Mouse (Mus musculus): ENCODE data around the gene Itgad. TPM values are rescaled to one million over a fixed set of nuclear protein-coding genes. Genes with fewer than 3 reads are reported as not detected.
"Not testable (repeated sequence)": the region's sequence is repeated elsewhere in the genome, so short reads cannot be mapped to it uniquely, and the experiment has no call there.

The Itgad gene
- polyA plus RNA-seq, 1 experiment = 0.13 TPM

DNA sequence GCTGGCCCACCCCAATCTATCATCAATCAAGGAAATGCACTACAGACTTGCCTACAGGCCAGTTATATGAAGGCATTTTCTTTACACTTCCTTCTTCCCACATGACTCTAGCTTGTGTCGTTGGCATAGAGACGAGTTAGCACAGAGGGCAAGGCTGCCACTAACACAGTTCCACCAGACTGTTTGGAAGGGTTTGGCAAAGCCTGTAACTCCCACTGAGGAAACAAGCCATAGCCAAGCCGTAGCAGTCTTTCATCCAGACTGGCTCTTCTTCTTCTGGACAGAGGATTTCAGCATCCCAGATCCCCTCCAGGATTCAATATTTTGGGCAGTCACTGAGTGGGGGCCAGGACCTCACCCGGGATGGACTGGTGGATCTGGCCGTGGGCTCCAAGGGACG lies 14.6 kb upstream of the Itgad start:
- Histone ChIP-seq H3K36me3 (ENCODE audit: control insufficient read depth, insufficient read depth) (no peaks in the 10 kb centered on the region), H3K4me3 (no peak overlapping the region), H3K79me2 (ENCODE audit: control insufficient read depth, insufficient read depth) (no peaks in the 10 kb centered on the region), H3K27me3 (ENCODE audit: control insufficient read depth, insufficient read depth, insufficient read length) (peaks cover 63% of the 10 kb centered on the region), H3ac (ENCODE audit: control insufficient read depth, insufficient read length) (no peak overlapping the region), H3K4me2 (ENCODE audit: low read depth) (no peak overlapping the region)
- TF ChIP-seq MYOD1 (IDR thresholded peaks at IDR 0.05; ENCODE audit: control insufficient read depth in 1 of 3, insufficient read length in 2 of 3, low read depth in 2 of 3) = no peak
- TF ChIP-seq TCF12 (IDR thresholded peaks at IDR 0.05; ENCODE audit: insufficient read depth, poor library complexity, severe bottlenecking) = no peak
- TF ChIP-seq MAX (IDR thresholded peaks at IDR 0.05; ENCODE audit: low read depth) = no peak
- TF ChIP-seq REST (IDR thresholded peaks at IDR 0.05; ENCODE audit: insufficient read depth, insufficient read length) = no peak
- TF ChIP-seq POLR2AphosphoS2 (IDR thresholded peaks at IDR 0.05; ENCODE audit: insufficient read length, low read depth) = no peak
- no peak for TF ChIP-seq USF1 (IDR thresholded peaks at IDR 0.05; ENCODE audit: low read depth)
- TF ChIP-seq E2F4 (IDR thresholded peaks at IDR 0.05; ENCODE audit: insufficient read depth) = no peak
- no peak for TF ChIP-seq POLR2A (IDR thresholded peaks at IDR 0.05; ENCODE audit: insufficient read length, low read depth)

- no peak overlapping the region for H3K4me2 ChIP-seq (ENCODE audit: low read depth)
- no peaks in the 10 kb centered on the region for H3K36me3 ChIP-seq (ENCODE audit: control insufficient read depth, insufficient read depth)
- H3K79me2 ChIP-seq (ENCODE audit: control insufficient read depth, insufficient read depth) = no peaks in the 10 kb centered on the region
- TF ChIP-seq MYOG (IDR thresholded peaks at IDR 0.05; ENCODE audit: control insufficient read depth in 1 of 3, insufficient read depth in 1 of 3, insufficient read length in 2 of 3, low read depth in 2 of 3) = no peak
- peaks cover 65% of the 10 kb centered on the region for H3K27me3 ChIP-seq (ENCODE audit: control insufficient read depth, insufficient read depth, insufficient read length)
- no peak overlapping the region for H3K4me3 ChIP-seq
- no peak overlapping the region for H3ac ChIP-seq (ENCODE audit: control insufficient read depth, insufficient read length)
Observed at GRCm38 (mm10) chr7:128150970-128151369, 3.2 kb upstream of the Itgad start.

DNA sequence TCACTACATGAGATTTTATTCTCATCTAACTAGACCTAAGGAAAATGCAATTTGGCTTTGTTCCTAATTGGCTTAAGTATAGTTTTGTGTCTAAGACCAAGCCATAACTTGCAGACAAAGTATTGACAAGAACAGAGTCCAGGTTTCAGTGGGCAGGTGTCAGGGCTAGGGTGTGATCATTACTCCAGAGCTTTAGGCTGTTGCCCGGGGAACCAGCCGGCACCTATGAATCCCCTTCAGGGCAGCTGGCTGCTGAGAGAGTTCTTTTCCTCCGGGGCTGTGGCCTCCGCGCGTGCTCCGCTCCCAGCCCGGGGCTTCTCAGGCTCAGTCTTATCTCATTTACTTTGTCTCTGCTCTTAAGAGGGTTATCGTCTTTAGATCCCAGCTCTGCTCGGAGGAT lies 748 bp downstream of the Itgad start:
- Histone ChIP-seq H3K4me2 (ENCODE audit: low read depth) (no peak overlapping the region), H3K4me3 (no peak overlapping the region), H3ac (ENCODE audit: control insufficient read depth, insufficient read length) (no peak overlapping the region), H3K79me2 (ENCODE audit: control insufficient read depth, insufficient read depth) (no peaks in the 10 kb centered on the region), H3K27me3 (ENCODE audit: control insufficient read depth, insufficient read depth, insufficient read length) (peaks cover 28% of the 10 kb centered on the region), H3K36me3 (ENCODE audit: control insufficient read depth, insufficient read depth) (no peaks in the 10 kb centered on the region)
- TF ChIP-seq MYOG (IDR thresholded peaks at IDR 0.05; ENCODE audit: control insufficient read depth in 1 of 3, insufficient read depth in 1 of 3, insufficient read length in 2 of 3, low read depth in 2 of 3) (no peak), E2F4 (IDR thresholded peaks at IDR 0.05; ENCODE audit: insufficient read depth) (no peak), POLR2A (IDR thresholded peaks at IDR 0.05; ENCODE audit: insufficient read length, low read depth) (no peak), CEBPB (IDR thresholded peaks at IDR 0.05; ENCODE audit: insufficient read depth, poor library complexity, severe bottlenecking) (no peak), POLR2AphosphoS2 (IDR thresholded peaks at IDR 0.05; ENCODE audit: insufficient read length, low read depth) (no peak), TCF3 (IDR thresholded peaks at IDR 0.05; ENCODE audit: insufficient read length, low read depth) (no peak), USF1 (IDR thresholded peaks at IDR 0.05; ENCODE audit: low read depth) (no peak), MYOD1 (IDR thresholded peaks at IDR 0.05; ENCODE audit: control insufficient read depth in 1 of 3, insufficient read length in 2 of 3, low read depth in 2 of 3) (no peak), SRF (IDR thresholded peaks at IDR 0.05; ENCODE audit: control insufficient read depth, insufficient read length, low read depth) (no peak), REST (IDR thresholded peaks at IDR 0.05; ENCODE audit: insufficient read depth, insufficient read length) (no peak), MAX (IDR thresholded peaks at IDR 0.05; ENCODE audit: low read depth) (no peak), TCF12 (IDR thresholded peaks at IDR 0.05; ENCODE audit: insufficient read depth, poor library complexity, severe bottlenecking) (no peak)

DNA sequence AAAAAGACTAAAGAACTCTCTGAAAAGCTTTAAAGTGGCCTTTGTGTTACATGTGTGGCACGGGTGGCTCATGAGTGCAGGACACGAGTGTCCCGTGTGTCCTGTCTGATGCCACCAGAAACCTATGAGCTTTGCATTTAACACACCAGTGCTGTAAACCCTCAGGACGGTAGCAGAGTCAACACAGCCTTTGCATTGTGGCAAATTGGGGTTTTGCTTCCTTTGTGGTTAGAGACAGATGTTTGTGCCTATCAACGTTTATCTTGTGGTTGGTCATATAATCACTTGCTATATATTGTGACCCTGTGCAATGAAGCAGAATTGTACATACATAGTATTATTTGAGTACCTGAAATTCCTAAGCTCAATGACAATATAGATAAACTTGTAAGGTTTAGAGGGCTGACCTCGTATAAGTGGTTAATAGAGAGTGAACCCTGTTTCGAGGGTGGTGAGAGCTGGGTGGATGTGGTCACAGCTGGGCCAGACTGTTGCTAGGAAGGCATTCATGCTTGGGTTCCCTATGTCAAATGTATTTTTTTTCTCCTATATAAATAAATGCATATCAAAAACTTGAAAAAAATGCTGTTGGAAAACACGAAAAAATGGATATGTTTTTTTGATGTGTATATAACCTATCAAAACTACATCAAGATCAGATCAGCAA lies 4.6 kb downstream of the Itgad start:
- H3K4me3 ChIP-seq; H3K36me3 ChIP-seq (ENCODE audit: control insufficient read depth, insufficient read depth); H3K4me2 ChIP-seq (ENCODE audit: low read depth); H3ac ChIP-seq (ENCODE audit: control insufficient read depth, insufficient read length); H3K79me2 ChIP-seq (ENCODE audit: control insufficient read depth, insufficient read depth); H3K27me3 ChIP-seq (ENCODE audit: control insufficient read depth, insufficient read depth, insufficient read length): not testable (repeated sequence)

GRCm38 (mm10) chr7:128164001-128164400 lies 9.8 kb downstream of the Itgad start:
- no peaks in the 10 kb centered on the region for H3K79me2 ChIP-seq (ENCODE audit: control insufficient read depth, insufficient read depth)
- H3K36me3 ChIP-seq (ENCODE audit: control insufficient read depth, insufficient read depth) = no peaks in the 10 kb centered on the region
- H3ac ChIP-seq (ENCODE audit: control insufficient read depth, insufficient read length) = no peak overlapping the region
- H3K27me3 ChIP-seq (ENCODE audit: control insufficient read depth, insufficient read depth, insufficient read length) = peaks cover 5% of the 10 kb centered on the region
- H3K4me3 ChIP-seq = no peak overlapping the region
- TF ChIP-seq TCF12 (IDR thresholded peaks at IDR 0.05; ENCODE audit: insufficient read depth, poor library complexity, severe bottlenecking) (no peak), POLR2A (IDR thresholded peaks at IDR 0.05; ENCODE audit: insufficient read length, low read depth) (no peak), POLR2AphosphoS2 (IDR thresholded peaks at IDR 0.05; ENCODE audit: insufficient read length, low read depth) (no peak), REST (IDR thresholded peaks at IDR 0.05; ENCODE audit: insufficient read depth, insufficient read length) (no peak), MAX (IDR thresholded peaks at IDR 0.05; ENCODE audit: low read depth) (no peak), TCF3 (IDR thresholded peaks at IDR 0.05; ENCODE audit: insufficient read length, low read depth) (no peak), SRF (IDR thresholded peaks at IDR 0.05; ENCODE audit: control insufficient read depth, insufficient read length, low read depth) (no peak), E2F4 (IDR thresholded peaks at IDR 0.05; ENCODE audit: insufficient read depth) (no peak), CEBPB (IDR thresholded peaks at IDR 0.05; ENCODE audit: insufficient read depth, poor library complexity, severe bottlenecking) (no peak), MYOG (IDR thresholded peaks at IDR 0.05; ENCODE audit: control insufficient read depth in 1 of 3, insufficient read depth in 1 of 3, insufficient read length in 2 of 3, low read depth in 2 of 3) (no peak), MYOD1 (IDR thresholded peaks at IDR 0.05; ENCODE audit: control insufficient read depth in 1 of 3, insufficient read length in 2 of 3, low read depth in 2 of 3) (no peak), USF1 (IDR thresholded peaks at IDR 0.05; ENCODE audit: low read depth) (no peak)
- H3K4me2 ChIP-seq (ENCODE audit: low read depth) = no peak overlapping the region
